Mouse (Mus musculus): ENCODE measurements around the gene Olfr1205. TPM values are rescaled to one million over a fixed set of nuclear protein-coding genes. Genes with fewer than 3 reads are reported as not detected.

Gene Olfr1205
- not detected in 2 replicates for polyA plus RNA-seq (2015; fragmentation: Nextera tagmentation; extraction: Ambion mirVana)

DNA sequence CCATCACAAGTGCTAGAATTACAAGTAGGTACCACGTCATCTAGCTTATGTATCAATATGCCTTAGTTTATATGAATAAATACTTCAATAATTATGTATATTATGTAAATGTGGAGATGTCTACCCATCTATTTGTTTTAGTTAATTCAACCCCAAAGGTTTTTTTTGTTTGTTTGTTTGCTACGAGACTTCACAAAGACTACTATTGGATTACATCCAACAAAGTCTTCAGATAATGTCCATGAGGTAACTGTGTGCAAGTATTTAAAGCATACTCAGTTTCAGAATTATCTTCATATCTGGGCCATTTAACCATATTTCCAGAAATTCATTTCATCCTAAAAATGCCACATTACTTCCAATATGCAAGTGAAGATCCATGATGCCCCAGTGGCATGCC is at the start of gene Olfr1205:
TSS of gene Olfr1205 (plus strand) at position 301 of the 400 bp plus-strand sequence.
- Histone ChIP-seq H3K36me3 (no peaks in the 10 kb centered on the region), H3K27ac (replicated peaks) (no peak within 1 kb of the TSS), H3K4me3 (no peak within 1 kb of the TSS), H3K9me3 (no peaks in the 10 kb centered on the region), H3K9ac (replicated peaks) (no peak within 1 kb of the TSS), H3K4me1 (no peaks in the 10 kb centered on the region), H3K27me3 (no peaks in the 10 kb centered on the region), H3K4me2 (replicated peaks) (no peak within 1 kb of the TSS)
- WGBS, result 87% methylated on average over 2 of the region's 2 CpGs
- no peak for ATAC-seq (replicated peaks)

DNA sequence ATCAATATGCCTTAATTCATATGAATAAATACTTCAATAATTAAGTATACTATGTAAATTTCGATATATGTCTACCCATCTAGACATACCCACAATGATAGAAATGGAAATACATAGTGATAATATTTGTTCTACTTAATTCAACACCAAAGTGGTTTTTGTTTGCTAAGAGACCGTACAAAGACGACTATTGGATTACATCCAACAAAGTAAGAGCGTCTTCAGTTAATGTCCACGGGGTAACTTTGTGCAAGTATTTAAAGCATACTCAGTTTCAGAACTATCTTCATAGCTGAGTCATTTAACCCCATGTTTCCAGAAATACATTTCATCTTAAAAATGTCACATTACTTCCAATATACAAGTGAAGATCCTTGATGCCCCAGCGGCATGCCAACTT is 36.8 kb upstream of the Olfr1205 start, which contains the start of gene Olfr1201:
TSS of gene Olfr1201 (plus strand) at position 301 of the 400 bp plus-strand sequence.
- H3K27ac ChIP-seq (replicated peaks), result no peak within 1 kb of the TSS
- H3K9me3 ChIP-seq, result no peaks in the 10 kb centered on the region
- ATAC-seq (replicated peaks), result no peak
- no peak within 1 kb of the TSS for H3K9ac ChIP-seq (replicated peaks)
- H3K4me3 ChIP-seq, result no peak within 1 kb of the TSS
- H3K4me1 ChIP-seq, result no peaks in the 10 kb centered on the region
- 88% methylated on average over 6 of the region's 6 CpGs for WGBS
- H3K27me3 ChIP-seq, result no peaks in the 10 kb centered on the region
- H3K4me2 ChIP-seq (replicated peaks), result no peak within 1 kb of the TSS
- H3K36me3 ChIP-seq, result no peaks in the 10 kb centered on the region

DNA sequence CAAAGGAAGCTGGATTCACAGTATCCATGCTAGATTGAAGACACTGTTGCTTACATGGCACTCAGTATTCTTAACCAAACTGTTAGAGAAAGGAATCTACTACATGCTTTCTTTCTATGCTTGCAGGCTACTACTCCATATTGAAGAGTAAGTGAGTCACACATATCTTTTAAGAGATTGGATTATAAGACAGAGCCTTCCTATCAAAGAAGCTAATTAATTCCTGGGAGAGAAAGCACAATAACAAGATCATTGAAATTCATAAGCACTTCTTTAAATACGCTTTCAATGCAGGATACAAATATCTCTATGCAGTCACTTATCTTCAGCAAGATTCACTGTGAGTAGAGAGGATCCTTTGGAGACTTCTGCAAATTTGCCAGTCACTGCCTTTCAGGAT is 15.3 kb upstream of the Olfr1205 start, which contains the start of gene Olfr1202:
TSS of gene Olfr1202 (plus strand) at position 301 of the 400 bp plus-strand sequence.
- no peaks in the 10 kb centered on the region for H3K4me1 ChIP-seq
- no peaks in the 10 kb centered on the region for H3K36me3 ChIP-seq
- no peaks in the 10 kb centered on the region for H3K9me3 ChIP-seq
- no peak within 1 kb of the TSS for H3K4me2 ChIP-seq (replicated peaks)
- no peak for ATAC-seq (replicated peaks)
- H3K9ac ChIP-seq (replicated peaks), result no peak within 1 kb of the TSS
- H3K4me3 ChIP-seq, result no peak within 1 kb of the TSS
- H3K27me3 ChIP-seq, result no peaks in the 10 kb centered on the region
- no peak within 1 kb of the TSS for H3K27ac ChIP-seq (replicated peaks)
- WGBS, result 71% methylated on average over 1 of the region's 1 CpGs

DNA sequence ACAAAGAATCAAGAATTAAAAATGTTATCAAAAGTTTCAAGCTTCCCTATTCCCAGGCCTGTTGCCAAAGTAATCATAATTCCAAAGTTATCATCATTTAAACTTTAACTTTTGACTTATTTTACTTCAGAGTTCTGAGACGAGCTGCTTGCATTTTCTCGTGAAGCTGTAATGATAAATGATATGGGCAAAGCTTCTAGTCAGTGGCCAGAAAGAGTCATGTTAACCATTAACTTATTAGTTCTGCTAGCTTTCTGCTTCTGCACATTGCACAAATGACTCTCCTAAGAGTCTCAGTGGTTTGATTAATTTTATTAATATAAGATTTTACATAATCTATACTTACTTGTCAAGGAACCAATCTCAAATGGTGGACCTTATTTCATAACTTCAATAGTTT is 8.9 kb downstream of the Olfr1205 start:
- Histone ChIP-seq H3K27ac (replicated peaks) (no peak overlapping the region), H3K36me3 (no peaks in the 10 kb centered on the region), H3K4me3 (no peak overlapping the region)

DNA sequence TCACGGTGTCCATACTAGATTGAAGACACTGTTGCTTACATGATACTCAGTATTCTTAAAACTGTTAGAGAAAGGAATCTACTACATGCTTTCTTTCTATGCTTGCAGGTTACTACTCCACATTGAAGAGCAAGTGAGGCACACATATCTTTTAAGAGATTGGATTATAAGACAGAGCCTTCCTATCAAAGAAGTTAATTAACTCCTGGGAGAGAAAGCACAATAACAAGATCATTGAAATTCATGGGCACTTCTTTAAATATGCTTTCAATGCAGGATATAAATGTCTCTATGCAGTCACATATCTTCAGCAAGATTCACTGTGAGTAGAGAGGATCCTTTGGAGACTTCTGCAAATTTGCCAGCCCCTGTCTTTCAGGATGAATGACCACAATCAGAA is 19.5 kb downstream of the Olfr1205 start, which contains the start of gene Olfr1204:
TSS of gene Olfr1204 (plus strand) at position 301 of the 400 bp plus-strand sequence.
- Histone ChIP-seq H3K4me3 (no peak within 1 kb of the TSS), H3K9ac (replicated peaks) (no peak within 1 kb of the TSS), H3K9me3 (no peaks in the 10 kb centered on the region), H3K36me3 (no peaks in the 10 kb centered on the region), H3K4me1 (no peaks in the 10 kb centered on the region), H3K27me3 (no peaks in the 10 kb centered on the region), H3K4me2 (replicated peaks) (no peak within 1 kb of the TSS), H3K27ac (replicated peaks) (no peak within 1 kb of the TSS)
- ATAC-seq (replicated peaks), result no peak
- 96% methylated on average over 1 of the region's 1 CpGs for WGBS

More for the DNA sequence above, 8.9 kb downstream of the Olfr1205 start:
- no peaks in the 10 kb centered on the region for H3K9me3 ChIP-seq
- no peak overlapping the region for H3K4me2 ChIP-seq (replicated peaks)
- no peak overlapping the region for H3K9ac ChIP-seq (replicated peaks)
- 92% methylated on average over 2 of the region's 2 CpGs for WGBS
- ATAC-seq (replicated peaks), result no peak
- no peaks in the 10 kb centered on the region for H3K4me1 ChIP-seq
- H3K27me3 ChIP-seq, result no peaks in the 10 kb centered on the region

DNA sequence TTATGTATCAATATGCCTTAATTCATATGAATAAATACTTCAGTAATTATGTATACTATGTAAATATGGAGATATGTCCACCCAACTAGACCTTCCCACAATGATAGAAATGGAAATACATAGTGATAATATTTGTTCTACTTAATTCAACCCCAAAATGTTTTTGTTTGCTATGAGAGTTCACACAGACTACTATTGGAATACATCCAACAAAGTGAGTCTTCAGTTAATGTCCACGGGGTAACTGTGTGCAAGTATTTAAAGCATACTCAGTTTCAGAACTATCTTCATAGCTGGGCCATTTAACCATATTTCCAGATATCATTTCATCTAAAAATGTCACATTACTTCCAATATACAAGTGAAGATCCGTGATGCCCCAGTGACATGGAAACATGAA is 33.4 kb downstream of the Olfr1205 start, which contains the start of gene Olfr1206:
TSS of gene Olfr1206 (plus strand) at position 301 of the 400 bp plus-strand sequence.
- Histone ChIP-seq H3K27me3 (no peaks in the 10 kb centered on the region), H3K27ac (replicated peaks) (no peak within 1 kb of the TSS), H3K4me1 (no peaks in the 10 kb centered on the region), H3K9me3 (no peaks in the 10 kb centered on the region), H3K36me3 (no peaks in the 10 kb centered on the region), H3K4me3 (no peak within 1 kb of the TSS), H3K4me2 (replicated peaks) (no peak within 1 kb of the TSS), H3K9ac (replicated peaks) (no peak within 1 kb of the TSS)
- WGBS, result 83% methylated on average over 2 of the region's 2 CpGs
- ATAC-seq (replicated peaks), result no peak

Other genes with a start within 250 kb of the Olfr1205 start
- not detected in 2 replicates for gene Olfr1189, start 243.3 kb upstream of the Olfr1205 start, polyA plus RNA-seq (2015; fragmentation: Nextera tagmentation; extraction: Ambion mirVana)
- not detected in 2 replicates for gene Olfr1191-ps1, start 189.2 kb upstream of the Olfr1205 start, polyA plus RNA-seq (2015; fragmentation: Nextera tagmentation; extraction: Ambion mirVana)
- gene Olfr1192-ps1, start 181.2 kb upstream of the Olfr1205 start, polyA plus RNA-seq (2015; fragmentation: Nextera tagmentation; extraction: Ambion mirVana), result not detected in 2 replicates
- not detected in 2 replicates for gene Olfr1193, start 154.1 kb upstream of the Olfr1205 start, polyA plus RNA-seq (2015; fragmentation: Nextera tagmentation; extraction: Ambion mirVana)
- gene Olfr1195, start 140.6 kb upstream of the Olfr1205 start, polyA plus RNA-seq (2015; fragmentation: Nextera tagmentation; extraction: Ambion mirVana), result not detected in 2 replicates
- not detected in 2 replicates for gene Olfr1196, start 125.1 kb upstream of the Olfr1205 start, polyA plus RNA-seq (2015; fragmentation: Nextera tagmentation; extraction: Ambion mirVana)
- not detected in 2 replicates for gene Olfr1197, start 97.4 kb upstream of the Olfr1205 start, polyA plus RNA-seq (2015; fragmentation: Nextera tagmentation; extraction: Ambion mirVana)
- not detected in 2 replicates for gene Olfr1198, start 78.4 kb upstream of the Olfr1205 start, polyA plus RNA-seq (2015; fragmentation: Nextera tagmentation; extraction: Ambion mirVana)
- not detected in 2 replicates for gene Olfr1199, start 69.3 kb upstream of the Olfr1205 start, polyA plus RNA-seq (2015; fragmentation: Nextera tagmentation; extraction: Ambion mirVana)
- gene Olfr1200, start 59.2 kb upstream of the Olfr1205 start, polyA plus RNA-seq (2015; fragmentation: Nextera tagmentation; extraction: Ambion mirVana), result not detected in 2 replicates
- not detected in 2 replicates for gene Olfr1201, start 36.7 kb upstream of the Olfr1205 start, polyA plus RNA-seq (2015; fragmentation: Nextera tagmentation; extraction: Ambion mirVana)
- gene Olfr1202, start 15.2 kb upstream of the Olfr1205 start, polyA plus RNA-seq (2015; fragmentation: Nextera tagmentation; extraction: Ambion mirVana), result not detected in 2 replicates
- not detected in 2 replicates for gene Olfr1204, start 19.6 kb downstream of the Olfr1205 start, polyA plus RNA-seq (2015; fragmentation: Nextera tagmentation; extraction: Ambion mirVana)
- gene Olfr1206, start 33.5 kb downstream of the Olfr1205 start, polyA plus RNA-seq (2015; fragmentation: Nextera tagmentation; extraction: Ambion mirVana), result not detected in 2 replicates
- not detected in 2 replicates for gene Olfr1208, start 72.6 kb downstream of the Olfr1205 start, polyA plus RNA-seq (2015; fragmentation: Nextera tagmentation; extraction: Ambion mirVana)
- not detected in 2 replicates for gene Olfr1209, start 85.4 kb downstream of the Olfr1205 start, polyA plus RNA-seq (2015; fragmentation: Nextera tagmentation; extraction: Ambion mirVana)
- gene Olfr1211, start 108.4 kb downstream of the Olfr1205 start, polyA plus RNA-seq (2015; fragmentation: Nextera tagmentation; extraction: Ambion mirVana), result not detected in 2 replicates
- not detected in 2 replicates for gene Olfr1212, start 124.2 kb downstream of the Olfr1205 start, polyA plus RNA-seq (2015; fragmentation: Nextera tagmentation; extraction: Ambion mirVana)
- not detected in 2 replicates for gene Gm13762, start 150.5 kb downstream of the Olfr1205 start, polyA plus RNA-seq (2015; fragmentation: Nextera tagmentation; extraction: Ambion mirVana)
- not detected in 2 replicates for gene Olfr1214, start 162.9 kb downstream of the Olfr1205 start, polyA plus RNA-seq (2015; fragmentation: Nextera tagmentation; extraction: Ambion mirVana)
- gene Olfr1215, start 177.2 kb downstream of the Olfr1205 start, polyA plus RNA-seq (2015; fragmentation: Nextera tagmentation; extraction: Ambion mirVana), result not detected in 2 replicates
- not detected in 2 replicates for gene Olfr1216, start 188.6 kb downstream of the Olfr1205 start, polyA plus RNA-seq (2015; fragmentation: Nextera tagmentation; extraction: Ambion mirVana)
- not detected in 2 replicates for gene Olfr1217, start 202.3 kb downstream of the Olfr1205 start, polyA plus RNA-seq (2015; fragmentation: Nextera tagmentation; extraction: Ambion mirVana)
- not detected in 2 replicates for gene Olfr1218, start 231.4 kb downstream of the Olfr1205 start, polyA plus RNA-seq (2015; fragmentation: Nextera tagmentation; extraction: Ambion mirVana)

Data from forebrain, embryonic 15.5 days (tissue).